Mouse (Mus musculus): ENCODE measurements around the gene Frmd4a.

DNA sequence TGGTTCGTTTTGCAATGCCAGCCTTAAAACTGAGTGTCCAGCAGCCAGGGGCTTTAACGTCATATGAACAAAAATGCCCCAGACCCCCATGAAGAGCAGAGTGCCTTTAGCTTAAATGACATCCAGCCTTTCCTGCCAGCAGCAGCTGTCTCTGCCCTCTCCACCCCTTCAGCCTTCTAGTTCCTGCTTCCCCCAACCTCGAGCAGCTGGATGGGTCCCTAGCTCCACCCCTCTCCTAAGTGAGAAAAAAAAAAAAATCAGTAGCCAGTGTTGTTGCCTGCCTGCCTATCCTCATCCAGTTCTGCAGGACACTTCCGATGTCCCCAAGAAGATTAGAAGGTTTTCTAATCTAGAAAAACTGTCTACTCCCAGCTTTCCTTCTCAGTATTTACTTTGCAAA is 539.5 kb downstream of the Frmd4a start:
- no peak for TF ChIP-seq CTCF (IDR thresholded peaks at IDR 0.05; ENCODE audit: borderline replicate concordance, extremely low read depth, insufficient read depth, insufficient read length)
- TF ChIP-seq POLR2A (IDR thresholded peaks at IDR 0.05; ENCODE audit: borderline replicate concordance, extremely low read depth, insufficient read depth, insufficient read length, poor library complexity, severe bottlenecking) = no peak
